Mouse (Mus musculus) retina, postnatal 1 day (tissue): ENCODE measurements around the gene Gm9803.

Experiments
- DNase-seq: peaks from one replicate; pipeline ENCODE4 v3.0.0-alpha.2; 2012

Gm9803 gene

GRCm38 (mm10) chr10:43516992-43517660 is 6.8 kb upstream of the Gm9803 start:
- DNase-seq = peak; percentile 11

- DNase-seq = no peak
Measured at GRCm38 (mm10) chr10:43517836-43518235, 6.0 kb upstream of the Gm9803 start.

- DNase-seq = no peak
Measured at GRCm38 (mm10) chr10:43518368-43518767, 5.5 kb upstream of the Gm9803 start.

- no peak for DNase-seq
Measured at GRCm38 (mm10) chr10:43519977-43520376, 3.9 kb upstream of the Gm9803 start.

GRCm38 (mm10) chr10:43527283-43528269 is 3.7 kb downstream of the Gm9803 start:
- peak; percentile 61 for DNase-seq

- DNase-seq = no peak
Measured at GRCm38 (mm10) chr10:43534382-43534781, 10.5 kb downstream of the Gm9803 start.

- no peak for DNase-seq
Measured at GRCm38 (mm10) chr10:43537652-43538051, 13.8 kb downstream of the Gm9803 start.

- no peak for DNase-seq
Measured at GRCm38 (mm10) chr10:43538831-43539230, 14.9 kb downstream of the Gm9803 start.

GRCm38 (mm10) chr10:43539746-43540310 is 15.9 kb downstream of the Gm9803 start:
- DNase-seq = peak; percentile 6

GRCm38 (mm10) chr10:43540442-43541152 is 16.7 kb downstream of the Gm9803 start, which contains the start of gene 1700021F05Rik:
1700021F05Rik (minus strand) TSS chr10:43540994.
- peak; percentile 97 for DNase-seq

GRCm38 (mm10) chr10:43541153-43541544 is 17.3 kb downstream of the Gm9803 start:
- DNase-seq = no peak

- DNase-seq = peak; percentile 18
Measured at GRCm38 (mm10) chr10:43549411-43549810, 25.5 kb downstream of the Gm9803 start.

- no peak for DNase-seq
Measured at GRCm38 (mm10) chr10:43550923-43551322, 27.0 kb downstream of the Gm9803 start.

- DNase-seq = no peak
Measured at GRCm38 (mm10) chr10:43551388-43551787, 27.5 kb downstream of the Gm9803 start.

- no peak for DNase-seq
Measured at GRCm38 (mm10) chr10:43557630-43558165, 33.8 kb downstream of the Gm9803 start.

GRCm38 (mm10) chr10:43559313-43559712 is 35.4 kb downstream of the Gm9803 start:
- no peak for DNase-seq

- no peak for DNase-seq
Measured at GRCm38 (mm10) chr10:43560765-43561164, 36.9 kb downstream of the Gm9803 start.

GRCm38 (mm10) chr10:43561311-43561710 is 37.4 kb downstream of the Gm9803 start:
- DNase-seq = no peak
